Mouse (Mus musculus) lung, postnatal 0 days (tissue): ENCODE results near the gene Npy.

Experiments
- CTCF ChIP-seq: IDR thresholded peaks from 2 replicates; pipeline ENCODE4 v1.5.1; 2016; ENCODE audit warnings: antibody characterized with exemption, mild to moderate bottlenecking
- EP300 ChIP-seq: IDR thresholded peaks from 2 replicates; pipeline ENCODE4 v1.6.1; 2016; ENCODE audit warnings: antibody characterized with exemption, mild to moderate bottlenecking, control low read depth

DNA sequence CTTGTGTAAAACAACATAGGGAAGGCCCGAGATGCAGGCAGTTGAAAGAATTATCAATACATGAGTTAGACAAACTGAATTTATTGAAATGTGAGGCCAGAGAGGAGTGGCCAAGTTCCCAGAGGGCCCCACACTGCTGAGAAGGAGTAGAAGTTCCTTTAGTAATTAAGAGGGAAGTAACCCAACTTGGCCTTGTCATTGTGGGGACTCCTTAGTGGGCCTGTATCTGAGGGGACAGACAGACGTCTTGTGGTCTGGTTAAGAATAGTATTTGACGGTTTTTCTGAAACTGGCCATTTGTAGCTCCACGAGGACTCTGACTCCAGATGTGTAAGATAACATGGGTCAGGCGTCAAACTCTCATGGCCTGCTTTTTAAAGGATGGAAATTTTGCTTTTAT is 40.7 kb upstream of the Npy start:
- TF ChIP-seq CTCF (no peak), EP300 (no peak)
